Mouse (Mus musculus) heart, adult 2 months (tissue): ENCODE measurements around the gene Stip1.

ENCODE experiments used
- EP300 ChIP-seq: fragments of 200-500 bp; IDR thresholded peaks from 2 replicates; pipeline ENCODE4 v1.6.1; 2011; ENCODE audit warnings: low read depth, low read length, control low read depth; ENCODE audit not compliant: insufficient read depth
- POLR2A ChIP-seq: fragments of 200-500 bp; IDR thresholded peaks from 2 replicates; pipeline ENCODE4 v1.6.1; 2011; ENCODE audit warnings: mild to moderate bottlenecking, low read depth, low read length, control low read depth; ENCODE audit not compliant: insufficient read depth

GRCm38 (mm10) chr19:6995255-6995991, 44.3 kb downstream of the Stip1 start:
- no peak for TF ChIP-seq EP300
- no peak for TF ChIP-seq POLR2A
